Mouse (Mus musculus) mesoderm, embryonic 11.5 days (tissue): Measurements from ENCODE around the gene Prph.

ENCODE experiments used
- DNase-seq: peaks from one replicate; pipeline ENCODE4 v3.0.0-alpha.2; 2012; ENCODE audit warnings: low read depth, low spot score

Gene Prph

GRCm38 (mm10) chr15:99098493-99098861, 43.5 kb downstream of the Prph start:
- no peak for DNase-seq

GRCm38 (mm10) chr15:99099139-99099556, 44.2 kb downstream of the Prph start:
- no peak for DNase-seq

GRCm38 (mm10) chr15:99099984-99100383, 45.0 kb downstream of the Prph start:
- DNase-seq, result no peak

- DNase-seq, result no peak
Measured at GRCm38 (mm10) chr15:99105238-99105637, 50.3 kb downstream of the Prph start.

GRCm38 (mm10) chr15:99107866-99108265, 52.9 kb downstream of the Prph start:
- no peak for DNase-seq
